Mouse (Mus musculus) hindbrain, embryonic 11.5 days (tissue): ENCODE measurements around the gene Odaph. TPM values are rescaled to one million over a fixed set of nuclear protein-coding genes. Genes with fewer than 3 reads are reported as not detected.

Experiments used
- ATAC-seq: fragments of 200-750 bp; cut with Nextera tagmentation; 2 replicates; pipeline ENCODE4 v1.8.0; 2017; ENCODE audit warnings: mild to moderate bottlenecking, moderate TSS enrichment, moderate library complexity; ENCODE audit not compliant: low FRiP score
- DNase-seq: peaks from one replicate; pipeline ENCODE4 v3.0.0-alpha.2; 2015; ENCODE audit warnings: low spot score
- H3K27ac ChIP-seq: fragments of 300-500 bp; sonication (generic); 2 replicates; pipeline ENCODE4 v1.5.1; 2014; ENCODE audit warnings: mild to moderate bottlenecking, low read depth, low read length
- H3K27me3 ChIP-seq: fragments of 300-500 bp; sonication (generic); 2 replicates; pipeline ENCODE4 v1.6.1; 2014; ENCODE audit warnings: mild to moderate bottlenecking, low read length, moderate library complexity, mixed read lengths; ENCODE audit not compliant: control insufficient read depth, insufficient read depth
- H3K36me3 ChIP-seq: fragments of 300-500 bp; sonication (generic); 2 replicates; pipeline ENCODE4 v1.6.1; 2014; ENCODE audit warnings: mild to moderate bottlenecking, low read length, moderate library complexity, mixed read lengths; ENCODE audit not compliant: control insufficient read depth, insufficient read depth
- H3K4me1 ChIP-seq: fragments of 300-500 bp; sonication (generic); replicated peaks from 2 replicates; pipeline ENCODE4 v1.6.1; 2014; ENCODE audit warnings: low read length, mixed read lengths; ENCODE audit not compliant: control insufficient read depth, insufficient read depth
- H3K4me2 ChIP-seq: fragments of 300-500 bp; sonication (generic); replicated peaks from 2 replicates; pipeline ENCODE4 v1.6.1; 2014; ENCODE audit warnings: mild to moderate bottlenecking, low read depth, low read length
- H3K4me3 ChIP-seq: fragments of 300-500 bp; sonication (generic); 2 replicates; pipeline ENCODE4 v1.5.1; 2014; ENCODE audit warnings: low read depth, low read length
- H3K9ac ChIP-seq: fragments of 300-500 bp; sonication (generic); 2 replicates; pipeline ENCODE4 v1.6.1; 2014; ENCODE audit warnings: low read depth, low read length
- H3K9me3 ChIP-seq: fragments of 300-500 bp; sonication (generic); 2 replicates; pipeline ENCODE4 v1.6.1; 2016; ENCODE audit warnings: low read length; ENCODE audit not compliant: control insufficient read depth
- WGBS: fragments of 180-500 bp; shearing (Covaris S2); extraction: QIAGEN DNeasy Blood & Tissue Kit; methylation state at CpG from one replicate; pipeline ENCODE4 v1.1.7; 2014; 5-methylcytosine and 5-hydroxymethylcytosine counted together
- polyA plus RNA-seq: library from polyadenylated mRNA; unstranded; fragments of >200 nt; fragmentation: Nextera tagmentation; extraction: Ambion mirVana; gene quantifications from 2 replicates; pipeline ENCODE4 v1.2.1, GENCODE M21; 2014

Odaph gene
- polyA plus RNA-seq, 1 experiment from 2014 or later = not detected

- ATAC-seq = no peak
- Histone ChIP-seq H3K4me1 (no peaks in the 10 kb centered on the region), H3K9me3 (no peaks in the 10 kb centered on the region), H3K9ac (no peak overlapping the region), H3K4me3 (no peak overlapping the region), H3K36me3 (no peaks in the 10 kb centered on the region), H3K27me3 (no peaks in the 10 kb centered on the region), H3K4me2 (no peak overlapping the region), H3K27ac (no peak overlapping the region)
- no peak for DNase-seq
- 83% methylated on average over 2 of the region's 2 CpGs for WGBS
These were observed 9.9 kb upstream of the Odaph start for GRCm38 (mm10) chr5:91977397-91977770.

GRCm38 (mm10) chr5:91981176-91981840 lies 6.0 kb upstream of the Odaph start:
- H3K4me2 ChIP-seq = no peak overlapping the region
- no peak overlapping the region for H3K4me3 ChIP-seq
- H3K27me3 ChIP-seq = no peaks in the 10 kb centered on the region
- no peak overlapping the region for H3K27ac ChIP-seq
- DNase-seq = no peak
- no peaks in the 10 kb centered on the region for H3K36me3 ChIP-seq
- no peak overlapping the region for H3K9ac ChIP-seq
- ATAC-seq = no peak
- no peaks in the 10 kb centered on the region for H3K9me3 ChIP-seq
- WGBS = 91% methylated on average over 11 of the region's 11 CpGs
- no peaks in the 10 kb centered on the region for H3K4me1 ChIP-seq

DNA sequence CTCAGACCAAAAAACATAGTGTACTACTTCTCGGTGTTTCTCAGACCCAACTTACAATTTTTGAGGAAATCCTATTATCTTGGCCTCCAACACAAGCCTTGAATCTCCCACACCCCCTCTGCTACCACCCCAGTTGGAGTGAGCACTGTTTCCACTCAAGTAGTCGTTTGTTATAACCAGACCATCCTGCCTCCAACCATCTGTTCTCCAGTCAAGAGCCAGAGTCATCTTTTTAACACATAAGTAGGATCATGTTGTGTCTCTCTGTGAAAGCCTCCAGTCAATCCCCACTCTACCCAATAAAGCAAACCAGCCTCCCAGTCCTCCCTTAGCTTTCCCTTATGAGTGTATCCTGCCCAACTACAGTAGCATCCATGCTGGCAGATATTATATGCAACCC lies 3.8 kb upstream of the Odaph start:
- no peaks in the 10 kb centered on the region for H3K9me3 ChIP-seq
- no peaks in the 10 kb centered on the region for H3K4me1 ChIP-seq
- no peak overlapping the region for H3K9ac ChIP-seq
- WGBS = 72% methylated on average over 2 of the region's 2 CpGs
- H3K27ac ChIP-seq = no peak overlapping the region
- H3K4me2 ChIP-seq = no peak overlapping the region
- DNase-seq (no peak), ATAC-seq (no peak)
- no peak overlapping the region for H3K4me3 ChIP-seq
- H3K27me3 ChIP-seq = no peaks in the 10 kb centered on the region
- no peaks in the 10 kb centered on the region for H3K36me3 ChIP-seq

- Histone ChIP-seq H3K4me3 (no peak overlapping the region), H3K27ac (no peak overlapping the region), H3K27me3 (no peaks in the 10 kb centered on the region), H3K36me3 (no peaks in the 10 kb centered on the region), H3K9me3 (no peaks in the 10 kb centered on the region), H3K9ac (no peak overlapping the region), H3K4me2 (no peak overlapping the region), H3K4me1 (no peaks in the 10 kb centered on the region)
- DNase-seq (no peak), ATAC-seq (no peak)
- WGBS = 70% methylated on average over 2 of the region's 2 CpGs
These were observed 1.6 kb upstream of the Odaph start for GRCm38 (mm10) chr5:91985721-91986120.

DNA sequence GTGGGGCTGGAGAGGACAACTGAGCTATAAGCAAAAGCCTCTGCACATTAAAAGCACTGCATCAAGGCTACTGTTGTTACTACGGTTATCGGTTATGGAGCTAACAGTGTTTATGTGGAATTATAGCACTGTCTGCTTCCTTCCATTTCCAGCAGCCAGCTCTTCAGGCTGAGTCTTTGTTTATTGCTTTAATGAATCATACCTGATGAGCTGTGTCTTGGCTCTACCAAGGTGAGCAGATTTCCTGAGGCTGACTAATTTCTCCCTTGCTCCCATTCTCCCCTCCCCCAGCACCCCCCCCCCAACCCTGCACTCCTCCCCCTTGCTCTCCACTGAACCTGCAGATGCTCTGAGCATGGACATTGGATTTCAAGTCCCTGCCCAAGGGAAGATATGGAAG lies 524 bp downstream of the Odaph start:
- ATAC-seq (no peak), DNase-seq (no peak)
- Histone ChIP-seq H3K4me2 (no peak overlapping the region), H3K4me3 (no peak overlapping the region), H3K4me1 (no peaks in the 10 kb centered on the region), H3K27me3 (no peaks in the 10 kb centered on the region), H3K36me3 (no peaks in the 10 kb centered on the region), H3K9ac (no peak overlapping the region), H3K27ac (no peak overlapping the region), H3K9me3 (no peaks in the 10 kb centered on the region)
- 98% methylated on average over 2 of the region's 2 CpGs for WGBS

DNA sequence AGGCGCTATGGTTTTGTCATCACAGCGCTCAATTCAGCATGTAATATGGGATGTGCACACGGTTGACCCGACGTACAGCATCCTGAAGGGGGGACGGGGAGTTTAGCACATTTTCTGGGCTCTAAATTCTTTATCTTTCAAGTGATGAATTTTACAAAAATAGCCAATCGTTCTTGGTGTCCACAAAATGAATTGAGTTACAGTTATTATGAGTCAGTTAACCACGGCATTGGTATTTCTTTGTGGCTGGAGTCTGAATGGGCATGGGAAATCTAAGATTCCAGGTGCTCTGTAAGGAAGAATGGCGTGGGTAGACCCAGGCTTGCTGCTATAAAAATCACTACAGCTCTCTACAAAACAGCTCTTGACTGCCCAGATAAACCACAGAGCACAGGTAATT lies 2.0 kb downstream of the Odaph start:
- WGBS = 87% methylated on average over 9 of the region's 9 CpGs

GRCm38 (mm10) chr5:91991191-91991937 lies 4.1 kb downstream of the Odaph start:
- Histone ChIP-seq H3K4me2 (no peak overlapping the region), H3K27me3 (no peaks in the 10 kb centered on the region), H3K9me3 (no peaks in the 10 kb centered on the region), H3K9ac (no peak overlapping the region), H3K4me3 (no peak overlapping the region), H3K4me1 (no peaks in the 10 kb centered on the region), H3K27ac (no peak overlapping the region), H3K36me3 (no peaks in the 10 kb centered on the region)
- DNase-seq = no peak
- no peak for ATAC-seq
- 93% methylated on average over 6 of the region's 6 CpGs for WGBS

More for the DNA sequence above, 2.0 kb downstream of the Odaph start:
- Histone ChIP-seq H3K36me3 (no peaks in the 10 kb centered on the region), H3K4me2 (no peak overlapping the region), H3K27me3 (no peaks in the 10 kb centered on the region), H3K4me1 (no peaks in the 10 kb centered on the region), H3K27ac (no peak overlapping the region), H3K4me3 (no peak overlapping the region), H3K9ac (no peak overlapping the region), H3K9me3 (no peaks in the 10 kb centered on the region)
- ATAC-seq (no peak), DNase-seq (no peak)

GRCm38 (mm10) chr5:91993061-91993460 lies 5.8 kb downstream of the Odaph start:
- H3K4me2 ChIP-seq = no peak overlapping the region
- no peak overlapping the region for H3K9ac ChIP-seq
- no peaks in the 10 kb centered on the region for H3K9me3 ChIP-seq
- H3K4me3 ChIP-seq = no peak overlapping the region
- H3K4me1 ChIP-seq = no peaks in the 10 kb centered on the region
- no peak overlapping the region for H3K27ac ChIP-seq
- no peaks in the 10 kb centered on the region for H3K27me3 ChIP-seq
- DNase-seq = no peak
- no peak for ATAC-seq
- 95% methylated on average over 2 of the region's 2 CpGs for WGBS
- H3K36me3 ChIP-seq = no peaks in the 10 kb centered on the region

- DNase-seq = no peak
- WGBS = 65% methylated on average over 13 of the region's 13 CpGs
These were observed 7.3 kb downstream of the Odaph start for GRCm38 (mm10) chr5:91994546-91994945.

More at GRCm38 (mm10) chr5:91994546-91994945, 7.3 kb downstream of the Odaph start:
- no peak for ATAC-seq
- no peak overlapping the region for H3K9ac ChIP-seq
- H3K27me3 ChIP-seq = no peaks in the 10 kb centered on the region
- no peak overlapping the region for H3K27ac ChIP-seq
- H3K36me3 ChIP-seq = no peaks in the 10 kb centered on the region
- H3K9me3 ChIP-seq = no peaks in the 10 kb centered on the region
- H3K4me3 ChIP-seq = no peak overlapping the region
- no peaks in the 10 kb centered on the region for H3K4me1 ChIP-seq
- H3K4me2 ChIP-seq = no peak overlapping the region
